Mouse (Mus musculus) small intestine, adult 2 months (tissue): ENCODE measurements around the gene Gas2.
A peak's percentile ranks its signal among the peaks of the same experiment; 100 is the strongest.

Source experiments
- CTCF ChIP-seq: fragments of 200-500 bp; IDR thresholded peaks from 2 replicates; pipeline ENCODE4 v1.5.1; 2012; ENCODE audit warnings: low read depth, mild to moderate bottlenecking, control low read depth, inconsistent platforms, low read length, moderate library complexity, mixed read lengths; ENCODE audit not compliant: insufficient replicate concordance, insufficient read length; ENCODE audit errors: extremely low read depth
- POLR2A ChIP-seq: fragments of 200-500 bp; IDR thresholded peaks from 2 replicates; pipeline ENCODE4 v1.6.1; 2012; ENCODE audit warnings: low read depth, mild to moderate bottlenecking, control low read depth, inconsistent platforms, low read length, moderate library complexity

GRCm38 (mm10) chr7:52005511-52006295 is 143.9 kb downstream of the Gas2 start, which contains the start of gene Svip:
- TF ChIP-seq CTCF (no peak), POLR2A (peak; percentile 32; the same call in 1 of the 2 replicates)
